Mouse (Mus musculus): Measurements from ENCODE around the gene Hist1h2ae. TPM values are rescaled to one million over a fixed set of nuclear protein-coding genes. Genes with fewer than 3 reads are reported as not detected.

Gene Hist1h2ae
- total RNA-seq, 2 experiments from 2014 or later: 2.9 to 3.0 TPM

Small RNA genes lying within 50 kb of the gene (microRNA-seq; reads per million reads assigned to microRNA genes)
- gene Gm44297: 0 reads per million in 2 experiments
- 0 reads per million in 2 experiments for gene Gm44359
- 0 reads per million in 2 experiments for gene Gm44394

Other genes starting within 250 kb of the Hist1h2ae start
- 10 to 100 TPM; 16.7 to 17.3 TPM for gene Zfp322a, start 202.0 kb downstream of the Hist1h2ae start, total RNA-seq (2021)
- gene Abt1, start 147.4 kb downstream of the Hist1h2ae start, total RNA-seq (2021): 1 to 10 TPM; 4.6 to 4.7 TPM
- gene Btn1a1, start 105.3 kb downstream of the Hist1h2ae start, total RNA-seq (2021): not detected
- gene Btn2a2, start 82.4 kb downstream of the Hist1h2ae start, total RNA-seq (2021): not detected
- 100 to 1,000 TPM; 225 to 244 TPM for gene Hist1h4h, start 40.2 kb downstream of the Hist1h2ae start, total RNA-seq (2021)
- 10 to 100 TPM in 1 of 2 experiments, 1 to 10 TPM in 1; 6.3 to 16.6 TPM for gene Hist1h2af, start 37.3 kb downstream of the Hist1h2ae start, total RNA-seq (2021)
- gene Hist1h3g, start 35.8 kb downstream of the Hist1h2ae start, total RNA-seq (2021): 1 to 10 TPM; 3.1 TPM
- 1 to 10 TPM; 1.1 to 1.5 TPM for gene Hist1h2bh, start 27.8 kb downstream of the Hist1h2ae start, total RNA-seq (2021)
- 1 to 10 TPM; 4.9 to 6.3 TPM for gene Hist1h3f, start 27.2 kb downstream of the Hist1h2ae start, total RNA-seq (2021)
- 10 to 100 TPM; 24.1 to 27.9 TPM for gene Hist1h4f, start 19.6 kb downstream of the Hist1h2ae start, total RNA-seq (2021)
- gene Hist1h1d, start 18.0 kb downstream of the Hist1h2ae start, total RNA-seq (2021): 1 to 10 TPM in 1 of 2 experiments, under 1 TPM in 1; 0.94 to 1.0 TPM
- gene Hist1h3e, start 8.9 kb downstream of the Hist1h2ae start, total RNA-seq (2021): 10 to 100 TPM; 11.6 to 16.2 TPM
- 10 to 100 TPM; 18.2 to 25.6 TPM for gene Hist1h2bg, start 176 bp upstream of the Hist1h2ae start, total RNA-seq (2021)
- 10 to 100 TPM; 10.2 to 10.9 TPM for gene Hist1h2bf, start 3.0 kb upstream of the Hist1h2ae start, total RNA-seq (2021)
- 1 to 10 TPM; 2.0 to 4.1 TPM for gene Hist1h2ad, start 3.2 kb upstream of the Hist1h2ae start, total RNA-seq (2021)
- gene Hist1h3d, start 4.5 kb upstream of the Hist1h2ae start, total RNA-seq (2021): 1 to 10 TPM; 2.4 to 2.5 TPM
- gene Hist1h4d, start 10.4 kb upstream of the Hist1h2ae start, total RNA-seq (2021): 10 to 100 TPM; 51.2 to 52.9 TPM
- 10 to 100 TPM in 1 of 2 experiments, 1 to 10 TPM in 1; 8.6 to 10.2 TPM for gene Hist1h2be, start 49.9 kb upstream of the Hist1h2ae start, total RNA-seq (2021)
- 10 to 100 TPM; 19.6 to 19.7 TPM for gene Hist1h1e, start 51.3 kb upstream of the Hist1h2ae start, total RNA-seq (2021)
- 1 to 10 TPM; 1.2 to 1.3 TPM for gene Hist1h2ac, start 112.7 kb upstream of the Hist1h2ae start, total RNA-seq (2021)
- 10 to 100 TPM; 71.2 to 76.1 TPM for gene Hist1h2bc, start 113.0 kb upstream of the Hist1h2ae start, total RNA-seq (2021)
- not detected for gene Hist1h1t, start 124.6 kb upstream of the Hist1h2ae start, total RNA-seq (2021)
- 10 to 100 TPM; 42.5 to 46.8 TPM for gene Hist1h4c, start 127.2 kb upstream of the Hist1h2ae start, total RNA-seq (2021)
- gene Hfe, start 139.6 kb upstream of the Hist1h2ae start, total RNA-seq (2021): 10 to 100 TPM; 60.9 to 64.1 TPM
- 100 to 1,000 TPM; 162 to 175 TPM for gene Hist1h1c, start 167.6 kb upstream of the Hist1h2ae start, total RNA-seq (2021)
- gene Hist1h3c, start 174.4 kb upstream of the Hist1h2ae start, total RNA-seq (2021): 1 to 10 TPM; 2.5 to 3.4 TPM
- gene Hist1h2bb, start 175.5 kb upstream of the Hist1h2ae start, total RNA-seq (2021): 1 to 10 TPM; 7.4 to 8.1 TPM
- gene Hist1h2ab, start 179.9 kb upstream of the Hist1h2ae start, total RNA-seq (2021): 1 to 10 TPM; 5.8 to 6.8 TPM
- gene Hist1h3b, start 181.0 kb upstream of the Hist1h2ae start, total RNA-seq (2021): 10 to 100 TPM in 1 of 2 experiments, 1 to 10 TPM in 1; 8.3 to 10.5 TPM
- 10 to 100 TPM in 1 of 2 experiments, 1 to 10 TPM in 1; 9.6 to 10.9 TPM for gene Hist1h4b, start 185.8 kb upstream of the Hist1h2ae start, total RNA-seq (2021)
- gene Hist1h4a, start 190.0 kb upstream of the Hist1h2ae start, total RNA-seq (2021): 1 to 10 TPM; 5.4 to 6.4 TPM
- 10 to 100 TPM in 1 of 2 experiments, 1 to 10 TPM in 1; 7.5 to 10.7 TPM for gene Hist1h3a, start 191.2 kb upstream of the Hist1h2ae start, total RNA-seq (2021)
- 1 to 10 TPM; 4.3 to 5.4 TPM for gene Hist1h1a, start 192.4 kb upstream of the Hist1h2ae start, total RNA-seq (2021)
- gene Trim38, start 198.7 kb upstream of the Hist1h2ae start, total RNA-seq (2021): under 1 TPM in 1 of 2 experiments, not detected in 1; 0.21 TPM
- gene Slc17a2, start 235.8 kb upstream of the Hist1h2ae start, total RNA-seq (2021): not detected